Mouse (Mus musculus): ENCODE measurements around the gene Slc36a2.

GRCm38 (mm10) chr11:55197086-55197485, 12.2 kb upstream of the Slc36a2 start:
- TF ChIP-seq CTCF (IDR thresholded peaks at IDR 0.05; ENCODE audit: control insufficient read depth, insufficient read depth, insufficient replicate concordance, low read depth, low read length) (no peak), POLR2A (IDR thresholded peaks at IDR 0.05; ENCODE audit: control insufficient read depth, low read depth, low read length) (no peak)
